Mouse (Mus musculus): Measurements from ENCODE around the gene Olfr1424.
"Not testable (repeated sequence)": the region's sequence is repeated elsewhere in the genome, so short reads cannot be mapped to it uniquely, and the experiment has no call there.

Olfr1424 gene

GRCm38 (mm10) chr19:12062582-12062981 is at the start of gene Olfr1424:
Olfr1424 (minus strand) TSS chr19:12062682.
- not testable (repeated sequence) for DNase-seq

- no peak for DNase-seq
Measured at GRCm38 (mm10) chr19:12104541-12104940, 42.1 kb upstream of the Olfr1424 start.

GRCm38 (mm10) chr19:12103234-12103633 is 40.8 kb upstream of the Olfr1424 start, which contains the start of gene Olfr1427:
Olfr1427 (minus strand) TSS chr19:12103334.
- no peak for DNase-seq

- no peak for DNase-seq
Measured at GRCm38 (mm10) chr19:12091913-12092312, 29.4 kb upstream of the Olfr1424 start, which contains the start of gene Olfr1426. Olfr1426 (minus strand) TSS chr19:12092013.

GRCm38 (mm10) chr19:12077631-12078030 is 15.1 kb upstream of the Olfr1424 start, which contains the start of gene Olfr1425:
Olfr1425 (minus strand) TSS chr19:12077731.
- not testable (repeated sequence) for DNase-seq

- DNase-seq: not testable (repeated sequence)
Measured at GRCm38 (mm10) chr19:12069546-12069945, 7.1 kb upstream of the Olfr1424 start.

- not testable (repeated sequence) for DNase-seq
Measured at GRCm38 (mm10) chr19:12067806-12068205, 5.3 kb upstream of the Olfr1424 start.

GRCm38 (mm10) chr19:12043163-12043562 is 19.3 kb downstream of the Olfr1424 start:
- DNase-seq: no peak

- DNase-seq: no peak
Measured at GRCm38 (mm10) chr19:12041217-12041616, 21.3 kb downstream of the Olfr1424 start, which contains the start of gene Olfr1423. Olfr1423 (minus strand) TSS chr19:12041317.

- DNase-seq: no peak
Measured at GRCm38 (mm10) chr19:12037727-12038126, 24.8 kb downstream of the Olfr1424 start.

GRCm38 (mm10) chr19:12026606-12027005 is 35.9 kb downstream of the Olfr1424 start:
- no peak for DNase-seq

GRCm38 (mm10) chr19:12025333-12025732 is 37.1 kb downstream of the Olfr1424 start:
- DNase-seq: no peak

GRCm38 (mm10) chr19:12024149-12024548 is 38.3 kb downstream of the Olfr1424 start:
- no peak for DNase-seq

- DNase-seq: no peak
Measured at GRCm38 (mm10) chr19:12016192-12016591, 46.3 kb downstream of the Olfr1424 start.

- no peak for DNase-seq
Measured at GRCm38 (mm10) chr19:12015708-12016107, 46.8 kb downstream of the Olfr1424 start.

GRCm38 (mm10) chr19:12013228-12013627 is 49.3 kb downstream of the Olfr1424 start:
- DNase-seq: peak; percentile 34 to 49

- DNase-seq: no peak
Measured at GRCm38 (mm10) chr19:12012615-12013014, 49.9 kb downstream of the Olfr1424 start.

GRCm38 (mm10) chr19:12011560-12012556 is 50.6 kb downstream of the Olfr1424 start:
- DNase-seq: peak; percentile 82 to 88

- DNase-seq: peak; percentile 64 to 87
Measured at GRCm38 (mm10) chr19:12010916-12011559, 51.4 kb downstream of the Olfr1424 start.

GRCm38 (mm10) chr19:12010281-12010771 is 52.2 kb downstream of the Olfr1424 start:
- peak; percentile 62 to 68 for DNase-seq

GRCm38 (mm10) chr19:12009501-12010280 is 52.8 kb downstream of the Olfr1424 start:
- peak; percentile 49 to 74 for DNase-seq

All from cerebellum, adult 18-20 months (tissue).